Mouse (Mus musculus) forebrain, embryonic 11.5 days (tissue): ENCODE measurements around the gene Rassf2. TPM values are rescaled to one million over a fixed set of nuclear protein-coding genes. Genes with fewer than 3 reads are reported as not detected.

Experiments
- ATAC-seq: fragments of 200-750 bp; cut with Nextera tagmentation; replicated peaks from 2 replicates; pipeline ENCODE4 v1.8.0; 2017; ENCODE audit warnings: moderate TSS enrichment; ENCODE audit not compliant: low FRiP score
- DNase-seq: peaks from one replicate; pipeline ENCODE4 v3.0.0-alpha.2; 2017; ENCODE audit warnings: low spot score
- H3K27ac ChIP-seq: fragments of 300-500 bp; sonication (generic); 2 replicates; pipeline ENCODE4 v1.5.1; 2014; ENCODE audit warnings: low read depth, low read length
- H3K27me3 ChIP-seq: fragments of 300-500 bp; sonication (generic); 2 replicates; pipeline ENCODE4 v1.6.1; 2014; ENCODE audit warnings: mild to moderate bottlenecking, low read length, mixed read lengths; ENCODE audit not compliant: control insufficient read depth, insufficient read depth
- H3K36me3 ChIP-seq: fragments of 300-500 bp; sonication (generic); 2 replicates; pipeline ENCODE4 v1.6.1; 2014; ENCODE audit warnings: mild to moderate bottlenecking, low read length, moderate library complexity, mixed read lengths; ENCODE audit not compliant: control insufficient read depth, insufficient read depth
- H3K4me1 ChIP-seq: fragments of 300-500 bp; sonication (generic); replicated peaks from 2 replicates; pipeline ENCODE4 v1.6.1; 2014; ENCODE audit warnings: low read length, mixed read lengths; ENCODE audit not compliant: control insufficient read depth, insufficient read depth
- H3K4me2 ChIP-seq: fragments of 300-500 bp; sonication (generic); 2 replicates; pipeline ENCODE4 v1.6.1; 2014; ENCODE audit warnings: low read depth, mild to moderate bottlenecking, low read length, moderate library complexity, mixed read lengths; ENCODE audit not compliant: severe bottlenecking
- H3K4me3 ChIP-seq: fragments of 300-500 bp; sonication (generic); 2 replicates; pipeline ENCODE4 v1.5.1; 2014; ENCODE audit warnings: low read depth, low read length
- H3K9ac ChIP-seq: fragments of 300-500 bp; sonication (generic); 2 replicates; pipeline ENCODE4 v1.6.1; 2014; ENCODE audit warnings: low read length
- H3K9me3 ChIP-seq: fragments of 300-500 bp; sonication (generic); 2 replicates; pipeline ENCODE4 v1.6.1; 2016; ENCODE audit warnings: low read length, mixed read lengths; ENCODE audit not compliant: control insufficient read depth
- WGBS: fragments of 180-500 bp; shearing (Covaris S2); extraction: QIAGEN DNeasy Blood & Tissue Kit; methylation state at CpG from one replicate; pipeline ENCODE4 v1.1.7; 2014; 5-methylcytosine and 5-hydroxymethylcytosine counted together
- polyA plus RNA-seq: library from polyadenylated mRNA; unstranded; fragments of >200 nt; fragmentation: Nextera tagmentation; extraction: Ambion mirVana; gene quantifications from 2 replicates; pipeline ENCODE4 v1.2.1, GENCODE M21; 2014

Gene Rassf2
- polyA plus RNA-seq, 1 experiment from 2014 or later = 35.3 TPM

GRCm38 (mm10) chr2:132030418-132031363, 633 bp upstream of the Rassf2 start:
- peak overlapping the region; percentile 94 for H3K4me2 ChIP-seq
- peak; percentile 60 for DNase-seq
- peak; percentile 28 for ATAC-seq
- no peaks in the 10 kb centered on the region for H3K36me3 ChIP-seq
- H3K27me3 ChIP-seq = peaks cover 4% of the 10 kb centered on the region; the same call in 1 of the 2 replicates
- H3K4me1 ChIP-seq = peaks cover 9% of the 10 kb centered on the region
- WGBS = 5% methylated on average over 23 of the region's 23 CpGs
- H3K9me3 ChIP-seq = no peaks in the 10 kb centered on the region
- peak overlapping the region; percentile 53 for H3K4me3 ChIP-seq
- peak overlapping the region; percentile 73 for H3K9ac ChIP-seq
- H3K27ac ChIP-seq = peak overlapping the region; percentile 82

- ATAC-seq (peak; percentile 21), DNase-seq (peak; percentile 72)
- H3K36me3 ChIP-seq = no peaks in the 10 kb centered on the region
- H3K4me2 ChIP-seq = peak overlapping the region; percentile 94
- peaks cover 9% of the 10 kb centered on the region for H3K4me1 ChIP-seq
- peak overlapping the region; percentile 46; the same call in 1 of the 2 replicates for H3K27ac ChIP-seq
- WGBS = under 1% methylated on average over 36 of the region's 36 CpGs
- H3K9ac ChIP-seq = peak overlapping the region; percentile 73
- H3K9me3 ChIP-seq = no peaks in the 10 kb centered on the region
- peaks cover 4% of the 10 kb centered on the region; the same call in 1 of the 2 replicates for H3K27me3 ChIP-seq
- peak overlapping the region; percentile 53 for H3K4me3 ChIP-seq
Observed at GRCm38 (mm10) chr2:132028894-132029605, 1.0 kb downstream of the Rassf2 start.

- ATAC-seq (no peak), DNase-seq (no peak)
- Histone ChIP-seq H3K4me2 (peak overlapping the region; percentile 94), H3K27ac (no peak overlapping the region), H3K36me3 (no peaks in the 10 kb centered on the region), H3K27me3 (peaks cover 4% of the 10 kb centered on the region; the same call in 1 of the 2 replicates), H3K9ac (peak overlapping the region; percentile 73), H3K4me1 (peaks cover 9% of the 10 kb centered on the region), H3K9me3 (no peaks in the 10 kb centered on the region), H3K4me3 (peak overlapping the region; percentile 53)
- WGBS = 33% methylated on average over 5 of the region's 5 CpGs
Observed at GRCm38 (mm10) chr2:132028107-132028506, 2.0 kb downstream of the Rassf2 start.

- no peak overlapping the region for H3K4me3 ChIP-seq
- no peak overlapping the region for H3K27ac ChIP-seq
- H3K4me1 ChIP-seq = peaks cover 9% of the 10 kb centered on the region
- peak overlapping the region; percentile 94; the same call in 1 of the 2 replicates for H3K4me2 ChIP-seq
- no peaks in the 10 kb centered on the region for H3K36me3 ChIP-seq
- peaks cover 4% of the 10 kb centered on the region; the same call in 1 of the 2 replicates for H3K27me3 ChIP-seq
- ATAC-seq = no peak
- no peak for DNase-seq
- H3K9ac ChIP-seq = no peak overlapping the region
- WGBS = 59% methylated on average over 5 of the region's 5 CpGs
- H3K9me3 ChIP-seq = no peaks in the 10 kb centered on the region
Observed at GRCm38 (mm10) chr2:132027366-132027765, 2.7 kb downstream of the Rassf2 start.

- Histone ChIP-seq H3K9ac (no peak overlapping the region), H3K27me3 (peaks cover 4% of the 10 kb centered on the region; the same call in 1 of the 2 replicates), H3K27ac (no peak overlapping the region), H3K4me2 (no peak overlapping the region), H3K36me3 (no peaks in the 10 kb centered on the region), H3K9me3 (no peaks in the 10 kb centered on the region), H3K4me1 (no peaks in the 10 kb centered on the region; the same call in 1 of the 2 replicates), H3K4me3 (no peak overlapping the region)
- DNase-seq (no peak), ATAC-seq (no peak)
- WGBS = 87% methylated on average over 4 of the region's 4 CpGs
Observed at GRCm38 (mm10) chr2:132024028-132024427, 6.0 kb downstream of the Rassf2 start.

GRCm38 (mm10) chr2:132022621-132023020, 7.4 kb downstream of the Rassf2 start:
- DNase-seq (no peak), ATAC-seq (no peak)
- Histone ChIP-seq H3K4me3 (no peak overlapping the region), H3K27me3 (no peaks in the 10 kb centered on the region), H3K4me1 (no peaks in the 10 kb centered on the region), H3K36me3 (no peaks in the 10 kb centered on the region), H3K27ac (no peak overlapping the region), H3K9ac (no peak overlapping the region), H3K4me2 (no peak overlapping the region), H3K9me3 (no peaks in the 10 kb centered on the region)
- whole genome bisulfite sequencing = 86% methylated on average over 8 of the region's 8 CpGs

- H3K4me1 ChIP-seq = no peaks in the 10 kb centered on the region
- no peak overlapping the region for H3K4me2 ChIP-seq
- H3K36me3 ChIP-seq = no peaks in the 10 kb centered on the region
- no peak overlapping the region for H3K4me3 ChIP-seq
- WGBS = 77% methylated on average over 4 of the region's 4 CpGs
- no peaks in the 10 kb centered on the region for H3K27me3 ChIP-seq
- H3K27ac ChIP-seq = no peak overlapping the region
- no peak for DNase-seq
- ATAC-seq = no peak
- no peak overlapping the region for H3K9ac ChIP-seq
- no peaks in the 10 kb centered on the region for H3K9me3 ChIP-seq
Observed at GRCm38 (mm10) chr2:132021616-132022015, 8.4 kb downstream of the Rassf2 start.

GRCm38 (mm10) chr2:132020991-132021541, 9.0 kb downstream of the Rassf2 start:
- Histone ChIP-seq H3K36me3 (no peaks in the 10 kb centered on the region), H3K4me3 (no peak overlapping the region), H3K9me3 (no peaks in the 10 kb centered on the region), H3K4me2 (no peak overlapping the region), H3K27ac (no peak overlapping the region), H3K9ac (no peak overlapping the region), H3K27me3 (no peaks in the 10 kb centered on the region), H3K4me1 (no peaks in the 10 kb centered on the region)
- ATAC-seq = no peak
- DNase-seq = no peak
- WGBS = 75% methylated on average over 5 of the region's 5 CpGs
